Mouse (Mus musculus) heart, adult 8-10 months (tissue): ENCODE measurements around the gene Nfkb2. TPM values are rescaled to one million over a fixed set of nuclear protein-coding genes. Genes with fewer than 3 reads are reported as not detected.

Experiments used
- DNase-seq: peaks from one replicate; pipeline ENCODE4 v3.0.0; 2022; ENCODE audit warnings: low spot score
- total RNA-seq, 4 experiments: library from RNA; stranded (reverse); gene quantifications; 2 replicates each; pipeline ENCODE4 v1.2.4; 2022

Nfkb2 gene
- total RNA-seq = 10 to 100 TPM; 17.9 to 22.3 (median 20.1) TPM

GRCm38 (mm10) chr19:46304216-46304841 lies at the start of gene Nfkb2:
TSS of gene Nfkb2 (plus strand) at chr19:46304320.
- peak; percentile 98 for DNase-seq

- no peak for DNase-seq
Observed at GRCm38 (mm10) chr19:46264762-46265161, 39.4 kb upstream of the Nfkb2 start.

GRCm38 (mm10) chr19:46275307-46275706 lies 28.8 kb upstream of the Nfkb2 start:
- no peak for DNase-seq

GRCm38 (mm10) chr19:46282081-46282849 lies 21.9 kb upstream of the Nfkb2 start:
- no peak for DNase-seq

- DNase-seq = no peak
Observed at GRCm38 (mm10) chr19:46284686-46285085, 19.4 kb upstream of the Nfkb2 start.

GRCm38 (mm10) chr19:46285631-46286030 lies 18.5 kb upstream of the Nfkb2 start:
- DNase-seq = no peak

GRCm38 (mm10) chr19:46286047-46286446 lies 18.1 kb upstream of the Nfkb2 start:
- no peak for DNase-seq

GRCm38 (mm10) chr19:46286926-46287325 lies 17.2 kb upstream of the Nfkb2 start:
- no peak for DNase-seq

GRCm38 (mm10) chr19:46287566-46287965 lies 16.6 kb upstream of the Nfkb2 start:
- no peak for DNase-seq

GRCm38 (mm10) chr19:46290535-46291105 lies 13.5 kb upstream of the Nfkb2 start:
- DNase-seq = no peak

- DNase-seq = no peak
Observed at GRCm38 (mm10) chr19:46296938-46297337, 7.2 kb upstream of the Nfkb2 start.

GRCm38 (mm10) chr19:46300294-46301045 lies 3.6 kb upstream of the Nfkb2 start:
- no peak for DNase-seq

GRCm38 (mm10) chr19:46302551-46302950 lies 1.6 kb upstream of the Nfkb2 start:
- no peak for DNase-seq

- DNase-seq = no peak
Observed at GRCm38 (mm10) chr19:46303251-46304215, 587 bp upstream of the Nfkb2 start.

- no peak for DNase-seq
Observed at GRCm38 (mm10) chr19:46304908-46305333, 801 bp downstream of the Nfkb2 start.

- peak; percentile 88 for DNase-seq
Observed at GRCm38 (mm10) chr19:46305432-46306267, 1.5 kb downstream of the Nfkb2 start.

GRCm38 (mm10) chr19:46306268-46306610 lies 2.1 kb downstream of the Nfkb2 start:
- no peak for DNase-seq

- DNase-seq = no peak
Observed at GRCm38 (mm10) chr19:46306751-46307289, 2.7 kb downstream of the Nfkb2 start.

GRCm38 (mm10) chr19:46307781-46308180 lies 3.7 kb downstream of the Nfkb2 start:
- no peak for DNase-seq

GRCm38 (mm10) chr19:46308303-46308702 lies 4.2 kb downstream of the Nfkb2 start:
- DNase-seq = no peak
